Mouse (Mus musculus): ENCODE results near the gene Amph. TPM values are rescaled to one million over a fixed set of nuclear protein-coding genes. Genes with fewer than 3 reads are reported as not detected.
"Not testable (repeated sequence)": the region's sequence is repeated elsewhere in the genome, so short reads cannot be mapped to it uniquely, and the experiment has no call there.

Gene Amph
- polyA plus RNA-seq, 1 experiment from 2014 or later = 53.4 TPM

GRCm38 (mm10) chr13:19114761-19115160, 166.8 kb downstream of the Amph start:
- H3K9ac ChIP-seq; H3K4me1 ChIP-seq; H3K27me3 ChIP-seq (replicated peaks); H3K4me2 ChIP-seq; H3K9me3 ChIP-seq; ATAC-seq (replicated peaks); H3K36me3 ChIP-seq (replicated peaks); H3K27ac ChIP-seq; H3K4me3 ChIP-seq: not testable (repeated sequence)
- 97% methylated on average over 9 of the region's 9 CpGs for WGBS

- no peak overlapping the region for H3K4me2 ChIP-seq
- ATAC-seq (replicated peaks) = no peak
- H3K36me3 ChIP-seq (replicated peaks) = no peaks in the 10 kb centered on the region
- WGBS = 80% methylated on average over 5 of the region's 5 CpGs
- H3K27me3 ChIP-seq (replicated peaks) = no peaks in the 10 kb centered on the region
- no peaks in the 10 kb centered on the region for H3K9me3 ChIP-seq
- no peak overlapping the region for H3K9ac ChIP-seq
- H3K27ac ChIP-seq = no peak overlapping the region
- no peaks in the 10 kb centered on the region for H3K4me1 ChIP-seq
- H3K4me3 ChIP-seq = no peak overlapping the region
Observed at GRCm38 (mm10) chr13:19126912-19127552, 179.0 kb downstream of the Amph start.

GRCm38 (mm10) chr13:19133833-19134232, 185.8 kb downstream of the Amph start:
- WGBS = 45% methylated on average over 4 of the region's 4 CpGs
- H3K27ac ChIP-seq = no peak overlapping the region

GRCm38 (mm10) chr13:19137212-19137611, 189.2 kb downstream of the Amph start:
- Histone ChIP-seq H3K4me1 (no peaks in the 10 kb centered on the region), H3K27ac (no peak overlapping the region), H3K9ac (no peak overlapping the region), H3K9me3 (no peaks in the 10 kb centered on the region), H3K4me2 (no peak overlapping the region), H3K36me3 (replicated peaks) (no peaks in the 10 kb centered on the region), H3K4me3 (no peak overlapping the region), H3K27me3 (replicated peaks) (no peaks in the 10 kb centered on the region)
- ATAC-seq (replicated peaks) = no peak
- 74% methylated on average over 7 of the region's 7 CpGs for WGBS

More at GRCm38 (mm10) chr13:19133833-19134232, 185.8 kb downstream of the Amph start:
- no peak overlapping the region for H3K4me3 ChIP-seq
- no peaks in the 10 kb centered on the region for H3K9me3 ChIP-seq
- H3K36me3 ChIP-seq (replicated peaks) = no peaks in the 10 kb centered on the region
- H3K4me2 ChIP-seq = no peak overlapping the region
- H3K4me1 ChIP-seq = no peaks in the 10 kb centered on the region
- H3K27me3 ChIP-seq (replicated peaks) = no peaks in the 10 kb centered on the region
- H3K9ac ChIP-seq = no peak overlapping the region
- ATAC-seq (replicated peaks) = peak; percentile 84; the same call in 1 of the 2 replicates

GRCm38 (mm10) chr13:19137932-19138331, 189.9 kb downstream of the Amph start:
- Histone ChIP-seq H3K27me3 (replicated peaks) (no peaks in the 10 kb centered on the region), H3K4me3 (no peak overlapping the region), H3K4me2 (no peak overlapping the region), H3K4me1 (no peaks in the 10 kb centered on the region), H3K9me3 (no peaks in the 10 kb centered on the region), H3K9ac (no peak overlapping the region), H3K36me3 (replicated peaks) (no peaks in the 10 kb centered on the region), H3K27ac (no peak overlapping the region)
- 36% methylated on average over 5 of the region's 5 CpGs for WGBS
- no peak for ATAC-seq (replicated peaks)

- Histone ChIP-seq H3K27ac (no peak overlapping the region), H3K4me1 (no peaks in the 10 kb centered on the region), H3K27me3 (replicated peaks) (no peaks in the 10 kb centered on the region), H3K9ac (no peak overlapping the region), H3K9me3 (no peaks in the 10 kb centered on the region), H3K4me3 (no peak overlapping the region), H3K36me3 (replicated peaks) (no peaks in the 10 kb centered on the region), H3K4me2 (no peak overlapping the region)
- ATAC-seq (replicated peaks) = no peak
- WGBS = 94% methylated on average over 2 of the region's 2 CpGs
Observed at GRCm38 (mm10) chr13:19138550-19138949, 190.5 kb downstream of the Amph start.

GRCm38 (mm10) chr13:19139104-19139503, 191.1 kb downstream of the Amph start:
- 92% methylated on average over 7 of the region's 7 CpGs for WGBS
- ATAC-seq (replicated peaks) = no peak
- Histone ChIP-seq H3K27ac (no peak overlapping the region), H3K36me3 (replicated peaks) (no peaks in the 10 kb centered on the region), H3K9ac (no peak overlapping the region), H3K9me3 (no peaks in the 10 kb centered on the region), H3K27me3 (replicated peaks) (no peaks in the 10 kb centered on the region), H3K4me1 (no peaks in the 10 kb centered on the region), H3K4me3 (no peak overlapping the region), H3K4me2 (no peak overlapping the region)

DNA sequence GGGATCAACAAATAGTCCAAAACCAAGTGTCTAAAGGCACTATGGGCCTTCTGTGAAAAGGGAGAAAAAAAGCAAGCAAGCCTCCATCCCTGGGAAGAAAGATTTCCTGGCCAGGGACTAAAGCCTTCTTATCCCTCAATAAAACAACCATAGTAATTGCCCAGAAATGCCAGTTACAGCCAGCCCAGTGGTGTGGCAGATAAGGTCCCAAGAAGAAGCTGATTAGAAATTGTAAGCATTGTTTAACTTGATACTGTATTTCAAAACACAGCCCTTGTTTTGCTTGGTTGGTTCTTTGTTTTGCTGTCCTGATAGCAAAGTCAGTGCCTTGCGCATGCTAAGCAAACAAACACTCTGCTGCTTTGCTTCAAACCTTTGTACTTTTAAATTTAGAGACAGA, 191.8 kb downstream of the Amph start:
- H3K27me3 ChIP-seq (replicated peaks) = no peaks in the 10 kb centered on the region
- no peak overlapping the region for H3K9ac ChIP-seq
- H3K4me1 ChIP-seq = no peaks in the 10 kb centered on the region
- H3K36me3 ChIP-seq (replicated peaks) = no peaks in the 10 kb centered on the region
- no peak for ATAC-seq (replicated peaks)
- no peaks in the 10 kb centered on the region for H3K9me3 ChIP-seq
- 87% methylated on average over 1 of the region's 1 CpGs for WGBS
- H3K27ac ChIP-seq = no peak overlapping the region
- H3K4me3 ChIP-seq = no peak overlapping the region
- H3K4me2 ChIP-seq = no peak overlapping the region

DNA sequence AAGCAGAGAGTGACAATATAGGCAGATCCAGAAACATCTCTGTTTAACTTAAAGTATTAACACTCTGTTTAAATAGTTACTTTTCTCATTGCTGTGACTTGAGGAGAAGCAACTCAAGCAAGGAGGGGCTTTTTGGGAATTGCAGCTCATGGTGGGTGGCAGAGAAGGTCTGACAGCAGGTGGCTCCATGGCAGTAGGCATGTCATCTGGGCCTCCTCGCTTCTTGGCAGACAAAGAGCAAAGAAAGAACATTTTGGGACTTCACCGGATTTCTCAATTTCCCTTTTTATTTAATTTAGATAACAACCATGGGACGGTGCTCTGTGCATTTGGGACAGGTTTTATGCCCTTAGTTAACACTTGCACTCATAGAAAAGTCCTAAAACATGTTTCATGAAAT, 195.8 kb downstream of the Amph start:
- Histone ChIP-seq H3K27ac (no peak overlapping the region), H3K4me1 (no peaks in the 10 kb centered on the region), H3K9ac (no peak overlapping the region), H3K36me3 (replicated peaks) (no peaks in the 10 kb centered on the region), H3K4me2 (no peak overlapping the region), H3K4me3 (no peak overlapping the region), H3K27me3 (replicated peaks) (no peaks in the 10 kb centered on the region), H3K9me3 (no peaks in the 10 kb centered on the region)
- no peak for ATAC-seq (replicated peaks)
- 88% methylated on average over 3 of the region's 3 CpGs for WGBS

- 91% methylated on average over 3 of the region's 3 CpGs for WGBS
- ATAC-seq (replicated peaks) = no peak
Observed at GRCm38 (mm10) chr13:19147468-19147867, 199.5 kb downstream of the Amph start.

GRCm38 (mm10) chr13:19149574-19149973, 201.6 kb downstream of the Amph start:
- Histone ChIP-seq H3K36me3 (replicated peaks) (peaks cover 6% of the 10 kb centered on the region; the same call in 1 of the 2 replicates), H3K9ac (no peak overlapping the region), H3K27ac (no peak overlapping the region), H3K27me3 (replicated peaks) (no peaks in the 10 kb centered on the region), H3K9me3 (no peaks in the 10 kb centered on the region), H3K4me2 (no peak overlapping the region), H3K4me3 (no peak overlapping the region), H3K4me1 (no peaks in the 10 kb centered on the region)
- 0 out of 2 replicates have a peak, but pooled peaks have one; percentile 63 for ATAC-seq (replicated peaks)
- 87% methylated on average over 8 of the region's 8 CpGs for WGBS

More at GRCm38 (mm10) chr13:19147468-19147867, 199.5 kb downstream of the Amph start:
- Histone ChIP-seq H3K9me3 (no peaks in the 10 kb centered on the region), H3K27ac (no peak overlapping the region), H3K36me3 (replicated peaks) (peaks cover 6% of the 10 kb centered on the region; the same call in 1 of the 2 replicates), H3K9ac (no peak overlapping the region), H3K4me2 (no peak overlapping the region), H3K4me3 (no peak overlapping the region), H3K4me1 (no peaks in the 10 kb centered on the region), H3K27me3 (replicated peaks) (no peaks in the 10 kb centered on the region)

DNA sequence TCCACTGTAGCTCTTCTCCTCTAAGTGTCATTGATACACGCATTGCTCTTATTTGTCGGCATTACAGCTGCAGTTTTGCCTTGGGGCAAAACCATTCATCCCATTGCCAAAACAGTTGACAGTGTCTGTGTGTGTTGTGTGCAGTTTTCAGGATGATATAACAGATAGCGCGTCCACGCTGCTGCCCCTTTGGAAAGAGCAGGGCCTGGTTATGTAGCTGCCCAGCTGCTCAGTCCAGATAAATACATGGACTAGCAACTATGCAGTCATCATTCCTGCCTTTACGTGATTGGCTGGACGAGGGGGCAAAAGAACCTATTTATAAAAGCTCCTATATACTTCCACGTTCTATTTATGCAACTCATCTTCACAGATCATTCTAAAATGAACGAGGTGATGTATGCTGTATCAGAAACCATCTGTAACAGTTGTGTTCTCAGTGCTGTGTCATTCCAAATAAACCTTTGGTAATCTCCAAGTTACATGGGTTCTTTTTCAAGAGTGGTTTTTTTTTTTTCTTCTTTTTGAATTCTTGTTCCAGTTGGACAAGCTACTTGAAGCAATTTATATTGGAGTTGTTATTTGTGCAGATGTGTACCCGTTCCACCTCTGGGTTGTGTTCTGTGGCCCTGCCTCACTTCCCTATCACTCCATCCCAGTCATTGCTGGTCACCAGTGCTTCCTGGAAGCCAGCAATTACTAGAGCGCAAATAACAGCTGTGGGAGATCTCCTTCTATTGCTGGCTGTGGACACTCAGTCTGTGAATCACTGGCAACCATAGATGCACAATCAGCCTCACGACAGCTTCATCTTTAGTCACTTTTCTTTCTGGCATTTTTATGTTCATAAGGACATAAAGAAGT, 202.7 kb downstream of the Amph start:
- H3K27me3 ChIP-seq (replicated peaks) = no peaks in the 10 kb centered on the region
- no peak overlapping the region for H3K4me2 ChIP-seq
- no peak overlapping the region for H3K27ac ChIP-seq
- H3K4me3 ChIP-seq = no peak overlapping the region
- H3K36me3 ChIP-seq (replicated peaks) = peaks cover 6% of the 10 kb centered on the region; the same call in 1 of the 2 replicates
- H3K9me3 ChIP-seq = no peaks in the 10 kb centered on the region
- ATAC-seq (replicated peaks) = no peak
- WGBS = 87% methylated on average over 12 of the region's 12 CpGs
- no peaks in the 10 kb centered on the region for H3K4me1 ChIP-seq
- H3K9ac ChIP-seq = no peak overlapping the region
